Comparison of ENCODE assay signal across 27 mouse cellular contexts in genomic region chr17:30678523-30678922, GRCm38 (mm10).
"Had no signal": no experiment of that assay in that cellular context is flagged by ENCODE, and none has a peak within 500 bp of the region (broad histone marks: within the 10 kb centered on the region; RNA-seq: fewer than 3 reads in every experiment).

No protein-coding gene starts in this region.

- H3K9ac ChIP-seq: heart, embryonic 13.5 days; heart, embryonic 15.5 days; hindbrain, embryonic 12.5 days; hindbrain, embryonic 14.5 days; intestine, embryonic 15.5 days; limb, embryonic 12.5 days; liver, embryonic 13.5 days had no signal

- H3K27ac ChIP-seq: gastrocnemius, adult 2 months; heart, embryonic 13.5 days; heart, embryonic 15.5 days; hindbrain, embryonic 12.5 days; hindbrain, embryonic 14.5 days; intestine, embryonic 15.5 days; layer of hippocampus, adult 2 months; left cerebral cortex, adult 2 months; limb, embryonic 10.5 days; limb, embryonic 12.5 days; liver, embryonic 13.5 days had no signal

- H3K9me3 ChIP-seq: heart, embryonic 15.5 days; hindbrain, embryonic 12.5 days; intestine, embryonic 15.5 days; limb, embryonic 10.5 days; liver, embryonic 13.5 days had no signal

- H3K27me3 ChIP-seq: heart, embryonic 13.5 days; heart, embryonic 15.5 days; hindbrain, embryonic 12.5 days; intestine, embryonic 15.5 days; limb, embryonic 12.5 days; liver, embryonic 13.5 days had no signal

- DNase-seq: gastrocnemius, adult 2 months; gastrocnemius, postnatal 10 days; gastrocnemius, postnatal 25 days; heart, adult 18-20 months; heart, postnatal 14 days; heart, postnatal 36 days; kidney, adult 18-20 months; kidney, adult 8-10 months; kidney, postnatal 10 days; kidney, postnatal 25 days; kidney, postnatal 4 days; liver; liver, embryonic 13.5 days had no signal

- H3K4me3 ChIP-seq: gastrocnemius, adult 2 months; heart, embryonic 13.5 days; heart, embryonic 15.5 days; hindbrain, embryonic 12.5 days; intestine, embryonic 15.5 days; layer of hippocampus, adult 2 months; left cerebral cortex, adult 2 months; limb, embryonic 10.5 days; limb, embryonic 12.5 days; liver, embryonic 13.5 days had no signal

- H3K36me3 ChIP-seq: heart, embryonic 13.5 days; heart, embryonic 15.5 days; hindbrain, embryonic 12.5 days; intestine, embryonic 15.5 days; limb, embryonic 10.5 days; limb, embryonic 12.5 days; liver, embryonic 13.5 days had no signal

- H3K4me1 ChIP-seq: heart, embryonic 13.5 days; heart, embryonic 15.5 days; hindbrain, embryonic 12.5 days; intestine, embryonic 15.5 days; limb, embryonic 10.5 days; limb, embryonic 12.5 days; liver, embryonic 13.5 days had no signal

- ATAC-seq: hindbrain, embryonic 16.5 days; inflammation-experienced regulatory T-cells, adult 6 months; intestine, embryonic 15.5 days; intestine, postnatal 0 days had no signal

- H3K4me2 ChIP-seq: heart, embryonic 11.5 days; heart, embryonic 13.5 days; heart, embryonic 15.5 days; hindbrain, embryonic 12.5 days; hindbrain, embryonic 14.5 days; intestine, embryonic 15.5 days; limb, embryonic 12.5 days; liver, embryonic 11.5 days; liver, embryonic 13.5 days had no signal
